Mouse (Mus musculus): ENCODE measurements around the gene Mrpl4.

DNA sequence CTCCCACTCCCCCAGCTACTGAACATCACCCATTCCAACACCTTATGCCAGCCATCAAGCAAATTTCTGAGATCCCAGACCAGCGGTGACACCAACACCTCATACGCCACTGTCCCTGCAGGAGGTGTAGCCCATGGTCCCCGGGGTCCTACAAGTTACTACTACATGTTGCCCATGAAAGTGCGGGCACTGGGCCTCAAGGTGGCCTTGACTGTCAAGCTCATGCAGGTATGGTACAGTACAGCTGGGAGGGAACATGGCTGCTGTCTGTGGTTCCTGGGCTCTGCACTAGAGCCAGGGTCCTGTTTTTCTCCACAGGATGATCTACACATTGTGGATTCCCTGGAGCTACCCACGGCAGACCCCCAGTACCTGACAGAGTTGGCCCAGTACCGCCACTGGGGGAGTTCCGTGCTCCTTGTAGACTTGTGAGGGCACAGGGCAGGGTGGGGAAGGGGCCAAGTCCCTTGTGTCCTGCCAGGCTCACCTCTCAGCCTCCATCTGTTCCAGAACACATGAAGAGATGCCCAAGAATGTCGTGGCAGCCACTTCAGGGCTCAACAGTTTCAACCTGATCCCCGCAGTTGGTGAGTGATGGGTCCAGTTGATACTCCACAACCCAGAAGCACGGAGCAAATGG is 4.9 kb downstream of the Mrpl4 start:
- TF ChIP-seq CTCF (IDR thresholded peaks at IDR 0.05; ENCODE audit: low read depth) (no peak), EP300 (IDR thresholded peaks at IDR 0.05; ENCODE audit: low read depth) (no peak)
